Mouse (Mus musculus) liver, embryonic 13.5 days (tissue): ENCODE results near the gene Zfp14. TPM values are rescaled to one million over a fixed set of nuclear protein-coding genes. Genes with fewer than 3 reads are reported as not detected.

Experiments used
- ATAC-seq: fragments of 200-750 bp; cut with Nextera tagmentation; 2 replicates; pipeline ENCODE4 v1.8.0; 2017; ENCODE audit warnings: low read depth, mild to moderate bottlenecking, moderate number of reproducible peaks, moderate library complexity
- DNase-seq: peaks from one replicate; pipeline ENCODE4 v3.0.0; 2022
- H3K27ac ChIP-seq: fragments of 300-500 bp; sonication (generic); 2 replicates; pipeline ENCODE4 v1.5.1; 2015; ENCODE audit warnings: moderate library complexity, mild to moderate bottlenecking, inconsistent platforms
- H3K27me3 ChIP-seq: fragments of 300-500 bp; sonication (generic); 2 replicates; pipeline ENCODE4 v1.6.1; 2015; ENCODE audit warnings: mild to moderate bottlenecking, inconsistent platforms
- H3K36me3 ChIP-seq: fragments of 300-500 bp; sonication (generic); 2 replicates; pipeline ENCODE4 v1.6.1; 2015; ENCODE audit warnings: mild to moderate bottlenecking, inconsistent platforms
- H3K4me1 ChIP-seq: fragments of 300-500 bp; sonication (generic); replicated peaks from 2 replicates; pipeline ENCODE4 v1.6.1; 2015; ENCODE audit warnings: inconsistent platforms
- H3K4me2 ChIP-seq: fragments of 300-500 bp; sonication (generic); 2 replicates; pipeline ENCODE4 v1.6.1; 2015; ENCODE audit warnings: inconsistent platforms, mild to moderate bottlenecking, moderate library complexity
- H3K4me3 ChIP-seq: fragments of 300-500 bp; sonication (generic); replicated peaks from 2 replicates; pipeline ENCODE4 v1.5.1; 2015; ENCODE audit warnings: mild to moderate bottlenecking, inconsistent platforms
- H3K9ac ChIP-seq: fragments of 300-500 bp; sonication (generic); 2 replicates; pipeline ENCODE4 v1.6.1; 2015; ENCODE audit warnings: mild to moderate bottlenecking, inconsistent platforms
- H3K9me3 ChIP-seq: fragments of 300-500 bp; sonication (generic); replicated peaks from 2 replicates; pipeline ENCODE4 v1.6.1; 2016; ENCODE audit warnings: inconsistent platforms
- WGBS: fragments of 180-500 bp; shearing (Covaris S2); methylation state at CpG from one replicate; pipeline ENCODE4 v1.1.7; 2015; ENCODE audit not compliant: insufficient replicate concordance; 5-methylcytosine and 5-hydroxymethylcytosine counted together
- microRNA-seq: library from miRNA; unstranded; fragments of <30 nt; microRNA quantifications from one replicate; pipeline ENCODE4, GENCODE M21; 2016
- polyA plus RNA-seq: library from polyadenylated mRNA; unstranded; fragments of >200 nt; fragmentation: Nextera tagmentation; extraction: Ambion mirVana; gene quantifications from 2 replicates; pipeline ENCODE4 v1.2.1, GENCODE M21; 2015

Zfp14 gene
- polyA plus RNA-seq, 1 experiment from 2014 or later, result 0.29 TPM

GRCm38 (mm10) chr7:30000601-30001000, 50.6 kb downstream of the Zfp14 start:
- H3K4me2 ChIP-seq, result no peak overlapping the region
- no peaks in the 10 kb centered on the region for H3K4me1 ChIP-seq
- DNase-seq (no peak), ATAC-seq (no peak)
- H3K27ac ChIP-seq, result no peak overlapping the region
- H3K4me3 ChIP-seq, result no peak overlapping the region
- H3K36me3 ChIP-seq, result peaks cover 66% of the 10 kb centered on the region
- no peaks in the 10 kb centered on the region for H3K27me3 ChIP-seq
- 64% methylated on average over 5 of the region's 5 CpGs for WGBS
- H3K9ac ChIP-seq, result no peak overlapping the region
- H3K9me3 ChIP-seq, result no peaks in the 10 kb centered on the region

- WGBS, result 85% methylated on average over 8 of the region's 8 CpGs
- Histone ChIP-seq H3K4me2 (no peak overlapping the region), H3K4me3 (no peak overlapping the region), H3K4me1 (no peaks in the 10 kb centered on the region), H3K36me3 (peaks cover 85% of the 10 kb centered on the region), H3K27ac (no peak overlapping the region), H3K27me3 (no peaks in the 10 kb centered on the region), H3K9ac (no peak overlapping the region), H3K9me3 (no peaks in the 10 kb centered on the region)
- DNase-seq, result no peak
- no peak for ATAC-seq
These were observed 56.0 kb downstream of the Zfp14 start for GRCm38 (mm10) chr7:29995134-29995533.

GRCm38 (mm10) chr7:29993340-29993739, 57.8 kb downstream of the Zfp14 start:
- Histone ChIP-seq H3K9me3 (no peaks in the 10 kb centered on the region), H3K27me3 (no peaks in the 10 kb centered on the region), H3K4me2 (no peak overlapping the region), H3K36me3 (peaks cover 78% of the 10 kb centered on the region), H3K27ac (no peak overlapping the region), H3K4me1 (no peaks in the 10 kb centered on the region), H3K4me3 (no peak overlapping the region), H3K9ac (no peak overlapping the region)
- DNase-seq, result no peak
- 80% methylated on average over 9 of the region's 9 CpGs for WGBS
- ATAC-seq, result no peak

- Histone ChIP-seq H3K9ac (no peak overlapping the region), H3K4me2 (no peak overlapping the region), H3K27me3 (no peaks in the 10 kb centered on the region), H3K36me3 (peaks cover 77% of the 10 kb centered on the region), H3K27ac (no peak overlapping the region), H3K9me3 (no peaks in the 10 kb centered on the region), H3K4me1 (0 out of 2 replicates have a peak, but pooled peaks cover 2% of the 10 kb centered on the region), H3K4me3 (no peak overlapping the region)
- WGBS, result 85% methylated on average over 8 of the region's 8 CpGs
- ATAC-seq (no peak), DNase-seq (no peak)
These were observed 58.5 kb downstream of the Zfp14 start for GRCm38 (mm10) chr7:29992698-29993097.

GRCm38 (mm10) chr7:29989031-29989430, 62.1 kb downstream of the Zfp14 start:
- H3K4me2 ChIP-seq, result peak overlapping the region; percentile 15; the same call in 1 of the 2 replicates
- no peak overlapping the region for H3K4me3 ChIP-seq
- H3K36me3 ChIP-seq, result peaks cover 62% of the 10 kb centered on the region
- H3K9me3 ChIP-seq, result no peaks in the 10 kb centered on the region
- no peaks in the 10 kb centered on the region for H3K27me3 ChIP-seq
- H3K27ac ChIP-seq, result no peak overlapping the region
- no peak overlapping the region for H3K9ac ChIP-seq
- ATAC-seq, result peak; percentile 57
- 79% methylated on average over 11 of the region's 11 CpGs for WGBS
- peaks cover 19% of the 10 kb centered on the region for H3K4me1 ChIP-seq
- DNase-seq, result no peak

- DNase-seq, result no peak
- no peak overlapping the region for H3K4me3 ChIP-seq
- no peak for ATAC-seq
- no peak overlapping the region for H3K27ac ChIP-seq
- no peak overlapping the region for H3K4me2 ChIP-seq
- H3K27me3 ChIP-seq, result no peaks in the 10 kb centered on the region
- H3K9me3 ChIP-seq, result no peaks in the 10 kb centered on the region
- H3K4me1 ChIP-seq, result peaks cover 28% of the 10 kb centered on the region
- H3K9ac ChIP-seq, result no peak overlapping the region
- WGBS, result 90% methylated on average over 5 of the region's 5 CpGs
- peaks cover 50% of the 10 kb centered on the region for H3K36me3 ChIP-seq
These were observed 63.6 kb downstream of the Zfp14 start for GRCm38 (mm10) chr7:29987551-29987950.

Small RNA genes within 50 kb of the gene (microRNA-seq; reads per million reads assigned to microRNA genes)
- not detected for gene Gm23368

Other genes starting within 250 kb of the Zfp14 start
- gene Zfp790, start 235.3 kb downstream of the Zfp14 start, polyA plus RNA-seq, result 3.5 and 5.0 TPM in 2 replicates
- gene Zfp940, start 197.7 kb downstream of the Zfp14 start, polyA plus RNA-seq, result 1.1 and 1.5 TPM in 2 replicates
- gene Zfp420, start 191.4 kb downstream of the Zfp14 start, polyA plus RNA-seq, result 1.3 and 1.4 TPM in 2 replicates
- gene Zfp27, start 144.8 kb downstream of the Zfp14 start, polyA plus RNA-seq, result 1.9 and 2.3 TPM in 2 replicates
- 0.58 TPM in 2 replicates for gene Zfp383, start 143.2 kb downstream of the Zfp14 start, polyA plus RNA-seq
- gene Zfp74, start 97.3 kb downstream of the Zfp14 start, polyA plus RNA-seq, result 2.0 and 2.6 TPM in 2 replicates
- 8.5 and 10.9 TPM in 2 replicates for gene Zfp568, start 67.4 kb downstream of the Zfp14 start, polyA plus RNA-seq
- gene Zfp82, start 21.5 kb upstream of the Zfp14 start, polyA plus RNA-seq, result 1.7 and 2.1 TPM in 2 replicates
- 0.44 TPM in 1 of 2 replicates, not detected in the other for gene Gm26920, start 39.0 kb upstream of the Zfp14 start, polyA plus RNA-seq
- gene Zfp566, start 39.1 kb upstream of the Zfp14 start, polyA plus RNA-seq, result 2.0 and 2.5 TPM in 2 replicates
- 12.7 and 18.3 TPM in 2 replicates for gene Zfp260, start 43.4 kb upstream of the Zfp14 start, polyA plus RNA-seq
- gene Zfp382, start 70.6 kb upstream of the Zfp14 start, polyA plus RNA-seq, result 1.6 and 2.1 TPM in 2 replicates
- gene Zfp146, start 118.4 kb upstream of the Zfp14 start, polyA plus RNA-seq, result 4.8 and 6.2 TPM in 2 replicates
- gene Cox7a1, start 132.8 kb upstream of the Zfp14 start, polyA plus RNA-seq, result 4.2 and 4.8 TPM in 2 replicates
- gene Capns1, start 147.4 kb upstream of the Zfp14 start, polyA plus RNA-seq, result 39.0 and 40.8 TPM in 2 replicates
- gene Polr2i, start 180.6 kb upstream of the Zfp14 start, polyA plus RNA-seq, result 67.1 and 70.0 TPM in 2 replicates
- gene Tbcb, start 180.9 kb upstream of the Zfp14 start, polyA plus RNA-seq, result 62.1 and 63.7 TPM in 2 replicates
- gene Ovol3, start 184.3 kb upstream of the Zfp14 start, polyA plus RNA-seq, result not detected in 2 replicates
- 0.13 TPM in 1 of 2 replicates, not detected in the other for gene Thap8, start 228.7 kb upstream of the Zfp14 start, polyA plus RNA-seq
- gene Wdr62, start 229.0 kb upstream of the Zfp14 start, polyA plus RNA-seq, result 7.0 and 8.1 TPM in 2 replicates
- 1.4 and 1.7 TPM in 2 replicates for gene Clip3, start 240.3 kb upstream of the Zfp14 start, polyA plus RNA-seq